Mouse (Mus musculus): Measurements from ENCODE around the gene Pdap1.

- TF ChIP-seq HCFC1 (IDR thresholded peaks at IDR 0.05; ENCODE audit: borderline replicate concordance, insufficient read depth, low read length) (no peak), ZC3H11A (IDR thresholded peaks at IDR 0.05; ENCODE audit: borderline replicate concordance, low read depth, low read length) (no peak), MAFK (IDR thresholded peaks at IDR 0.05; ENCODE audit: insufficient read depth, low read depth, low read length) (no peak), ZNF384 (IDR thresholded peaks at IDR 0.05; ENCODE audit: low read depth, low read length) (no peak)
Measured at GRCm38 (mm10) chr5:145115736-145116135, 24.3 kb downstream of the Pdap1 start.

Measured in ES-E14 (cell line).